Mouse (Mus musculus): ENCODE results near the gene Dnmt3c. TPM values are rescaled to one million over a fixed set of nuclear protein-coding genes. Genes with fewer than 3 reads are reported as not detected.
"Not testable (repeated sequence)": the region's sequence is repeated elsewhere in the genome, so short reads cannot be mapped to it uniquely, and the experiment has no call there.

Dnmt3c gene
- polyA plus RNA-seq, 1 experiment from 2014 or later = not detected

- Histone ChIP-seq H3K4me2 (ENCODE audit: low read length) (no peak overlapping the region), H3K27me3 (ENCODE audit: control insufficient read depth, insufficient read depth, low read depth, low read length) (no peaks in the 10 kb centered on the region), H3K36me3 (ENCODE audit: control insufficient read depth, insufficient read depth, low read length) (no peaks in the 10 kb centered on the region), H3K4me1 (ENCODE audit: control insufficient read depth, insufficient read depth, low read length) (no peaks in the 10 kb centered on the region), H3K4me3 (ENCODE audit: low read depth, low read length) (no peak overlapping the region), H3K27ac (ENCODE audit: low read length) (no peak overlapping the region), H3K9me3 (replicated peaks; ENCODE audit: control insufficient read depth, low read length, poor library complexity, severe bottlenecking) (no peaks in the 10 kb centered on the region), H3K9ac (ENCODE audit: low read depth, low read length) (no peak overlapping the region)
- no peak for ATAC-seq
- 39% methylated on average over 6 of the region's 6 CpGs for WGBS
Observed at GRCm38 (mm10) chr2:153703389-153703788, 6.9 kb downstream of the Dnmt3c start.

- ATAC-seq = no peak
- H3K4me2 ChIP-seq (ENCODE audit: low read length) = no peak overlapping the region
- H3K27ac ChIP-seq (ENCODE audit: low read length) = no peak overlapping the region
- no peaks in the 10 kb centered on the region for H3K27me3 ChIP-seq (ENCODE audit: control insufficient read depth, insufficient read depth, low read depth, low read length)
- no peak overlapping the region for H3K4me3 ChIP-seq (ENCODE audit: low read depth, low read length)
- no peak overlapping the region for H3K9ac ChIP-seq (ENCODE audit: low read depth, low read length)
- H3K9me3 ChIP-seq (replicated peaks; ENCODE audit: control insufficient read depth, low read length, poor library complexity, severe bottlenecking) = no peaks in the 10 kb centered on the region
- H3K4me1 ChIP-seq (ENCODE audit: control insufficient read depth, insufficient read depth, low read length) = no peaks in the 10 kb centered on the region; the same call in 1 of the 2 replicates
- WGBS = 51% methylated on average over 8 of the region's 8 CpGs
- H3K36me3 ChIP-seq (ENCODE audit: control insufficient read depth, insufficient read depth, low read length) = no peaks in the 10 kb centered on the region
Observed at GRCm38 (mm10) chr2:153710701-153711330, 14.4 kb downstream of the Dnmt3c start.

DNA sequence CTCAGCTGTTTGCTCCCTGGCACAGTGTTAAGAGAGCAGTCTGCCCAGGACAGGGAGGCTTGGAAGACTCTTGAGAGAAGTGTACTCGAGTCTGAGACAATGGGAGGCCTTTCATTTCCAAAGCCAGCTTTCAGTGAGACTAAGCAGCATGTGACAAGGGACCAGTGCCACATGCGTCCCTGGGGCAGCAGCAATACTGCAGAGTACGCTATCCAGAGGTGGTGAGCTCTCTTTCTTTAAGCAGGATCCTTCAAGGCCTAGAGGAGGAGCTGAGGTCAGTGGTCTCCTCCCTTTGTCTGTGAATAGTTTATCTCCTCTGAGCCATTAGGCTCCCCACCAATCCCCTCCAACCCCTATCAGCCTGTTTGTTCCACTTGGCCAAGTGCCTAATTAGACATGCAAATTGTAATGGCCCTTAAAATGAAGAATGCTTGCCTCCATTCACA lies 16.2 kb downstream of the Dnmt3c start:
- 5% methylated on average over 3 of the region's 3 CpGs for WGBS
- Histone ChIP-seq H3K9me3 (replicated peaks; ENCODE audit: control insufficient read depth, low read length, poor library complexity, severe bottlenecking) (no peaks in the 10 kb centered on the region), H3K4me3 (ENCODE audit: low read depth, low read length) (no peak overlapping the region), H3K4me1 (ENCODE audit: control insufficient read depth, insufficient read depth, low read length) (no peaks in the 10 kb centered on the region; the same call in 1 of the 2 replicates), H3K27ac (ENCODE audit: low read length) (peak overlapping the region; percentile 68), H3K27me3 (ENCODE audit: control insufficient read depth, insufficient read depth, low read depth, low read length) (no peaks in the 10 kb centered on the region), H3K36me3 (ENCODE audit: control insufficient read depth, insufficient read depth, low read length) (no peaks in the 10 kb centered on the region), H3K4me2 (ENCODE audit: low read length) (no peak overlapping the region), H3K9ac (ENCODE audit: low read depth, low read length) (no peak overlapping the region)
- ATAC-seq = peak; percentile 74

DNA sequence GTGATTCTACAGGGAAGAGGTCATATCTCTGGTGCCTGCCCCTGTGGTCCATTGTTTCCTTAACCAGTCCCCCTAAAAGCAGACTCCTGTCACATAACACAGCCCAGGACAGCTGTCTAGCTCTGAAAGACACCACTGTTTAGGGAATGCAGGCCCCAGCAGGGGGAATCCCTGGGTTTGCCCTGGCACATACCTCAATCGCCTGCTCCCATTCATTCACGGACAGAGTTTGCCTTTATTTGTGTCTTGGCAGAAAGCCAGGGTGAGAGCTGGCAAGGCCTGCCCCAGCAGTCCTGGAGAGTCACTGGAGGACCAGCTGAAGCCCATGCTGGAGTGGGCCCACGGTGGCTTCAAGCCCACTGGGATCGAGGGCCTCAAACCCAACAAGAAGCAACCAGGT lies 16.8 kb downstream of the Dnmt3c start:
- Histone ChIP-seq H3K4me1 (ENCODE audit: control insufficient read depth, insufficient read depth, low read length) (no peaks in the 10 kb centered on the region; the same call in 1 of the 2 replicates), H3K27ac (ENCODE audit: low read length) (peak overlapping the region; percentile 68), H3K9me3 (replicated peaks; ENCODE audit: control insufficient read depth, low read length, poor library complexity, severe bottlenecking) (no peaks in the 10 kb centered on the region), H3K4me2 (ENCODE audit: low read length) (no peak overlapping the region), H3K4me3 (ENCODE audit: low read depth, low read length) (no peak overlapping the region), H3K27me3 (ENCODE audit: control insufficient read depth, insufficient read depth, low read depth, low read length) (no peaks in the 10 kb centered on the region), H3K9ac (ENCODE audit: low read depth, low read length) (no peak overlapping the region), H3K36me3 (ENCODE audit: control insufficient read depth, insufficient read depth, low read length) (no peaks in the 10 kb centered on the region)
- WGBS = 14% methylated on average over 4 of the region's 4 CpGs
- peak; percentile 91 for ATAC-seq

- 91% methylated on average over 3 of the region's 3 CpGs for WGBS
- H3K27ac ChIP-seq (ENCODE audit: low read length) = not testable (repeated sequence)
Observed at GRCm38 (mm10) chr2:153717861-153718260, 21.4 kb downstream of the Dnmt3c start.

GRCm38 (mm10) chr2:153723098-153723497 lies 26.6 kb downstream of the Dnmt3c start:
- Histone ChIP-seq H3K36me3 (ENCODE audit: control insufficient read depth, insufficient read depth, low read length) (no peaks in the 10 kb centered on the region), H3K9ac (ENCODE audit: low read depth, low read length) (no peak overlapping the region), H3K4me2 (ENCODE audit: low read length) (no peak overlapping the region), H3K27ac (ENCODE audit: low read length) (no peak overlapping the region), H3K4me1 (ENCODE audit: control insufficient read depth, insufficient read depth, low read length) (no peaks in the 10 kb centered on the region), H3K27me3 (ENCODE audit: control insufficient read depth, insufficient read depth, low read depth, low read length) (no peaks in the 10 kb centered on the region), H3K9me3 (replicated peaks; ENCODE audit: control insufficient read depth, low read length, poor library complexity, severe bottlenecking) (no peaks in the 10 kb centered on the region), H3K4me3 (ENCODE audit: low read depth, low read length) (no peak overlapping the region)
- ATAC-seq = no peak
- 78% methylated on average over 1 of the region's 1 CpGs for WGBS

More at GRCm38 (mm10) chr2:153717861-153718260, 21.4 kb downstream of the Dnmt3c start:
- not testable (repeated sequence) for H3K27me3 ChIP-seq (ENCODE audit: control insufficient read depth, insufficient read depth, low read depth, low read length); H3K4me1 ChIP-seq (ENCODE audit: control insufficient read depth, insufficient read depth, low read length); H3K9ac ChIP-seq (ENCODE audit: low read depth, low read length); ATAC-seq; H3K36me3 ChIP-seq (ENCODE audit: control insufficient read depth, insufficient read depth, low read length); H3K9me3 ChIP-seq (replicated peaks; ENCODE audit: control insufficient read depth, low read length, poor library complexity, severe bottlenecking); H3K4me3 ChIP-seq (ENCODE audit: low read depth, low read length); H3K4me2 ChIP-seq (ENCODE audit: low read length)

DNA sequence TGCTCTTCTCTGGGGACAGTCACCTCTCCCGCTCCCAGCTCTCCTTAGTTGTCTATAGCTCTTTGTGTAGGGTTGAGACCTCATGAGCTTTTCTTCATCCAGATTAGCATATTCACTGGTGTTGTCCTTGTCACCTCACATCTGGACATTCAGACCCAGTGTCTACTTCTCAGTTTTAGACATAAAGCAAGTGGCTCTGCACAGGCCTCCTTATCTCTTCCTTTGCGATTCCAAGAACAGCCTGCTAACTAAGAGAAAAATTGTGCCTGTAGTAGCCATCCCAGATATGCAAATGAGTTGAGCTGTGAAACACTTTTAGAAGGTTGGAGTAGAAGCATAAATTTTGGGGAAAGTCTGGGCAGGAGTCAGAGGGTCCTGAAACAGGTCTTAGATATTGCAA lies 28.0 kb downstream of the Dnmt3c start:
- Histone ChIP-seq H3K27me3 (ENCODE audit: control insufficient read depth, insufficient read depth, low read depth, low read length) (no peaks in the 10 kb centered on the region), H3K4me1 (ENCODE audit: control insufficient read depth, insufficient read depth, low read length) (no peaks in the 10 kb centered on the region), H3K9me3 (replicated peaks; ENCODE audit: control insufficient read depth, low read length, poor library complexity, severe bottlenecking) (no peaks in the 10 kb centered on the region), H3K27ac (ENCODE audit: low read length) (no peak overlapping the region), H3K4me3 (ENCODE audit: low read depth, low read length) (no peak overlapping the region), H3K36me3 (ENCODE audit: control insufficient read depth, insufficient read depth, low read length) (no peaks in the 10 kb centered on the region), H3K9ac (ENCODE audit: low read depth, low read length) (no peak overlapping the region), H3K4me2 (ENCODE audit: low read length) (no peak overlapping the region)
- 89% methylated on average over 2 of the region's 2 CpGs for WGBS
- no peak for ATAC-seq

DNA sequence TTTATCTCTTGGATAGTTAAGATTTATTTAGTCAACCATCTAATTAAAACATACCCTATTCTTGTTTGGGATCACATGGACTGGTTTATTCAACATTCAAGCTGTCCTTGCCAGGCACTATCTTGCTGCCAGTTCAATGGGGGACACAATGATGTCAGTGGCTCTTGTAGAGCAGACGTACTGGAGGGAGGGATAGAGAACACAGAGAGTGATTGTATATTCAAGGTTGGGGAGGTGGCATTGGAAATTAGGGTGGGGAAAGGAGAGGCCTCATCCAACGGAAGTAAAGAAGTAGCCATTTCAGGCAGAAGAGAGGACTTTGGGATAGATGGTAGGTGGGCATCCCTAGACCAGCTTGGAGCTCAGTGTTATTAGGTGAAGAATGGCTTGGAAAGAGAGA lies 28.4 kb downstream of the Dnmt3c start:
- 67% methylated on average over 2 of the region's 2 CpGs for WGBS
- no peak for ATAC-seq
- no peak overlapping the region for H3K4me2 ChIP-seq (ENCODE audit: low read length)

GRCm38 (mm10) chr2:153725291-153725690 lies 28.8 kb downstream of the Dnmt3c start:
- no peak for ATAC-seq
- no peak overlapping the region for H3K27ac ChIP-seq (ENCODE audit: low read length)
- 90% methylated on average over 4 of the region's 4 CpGs for WGBS
- no peaks in the 10 kb centered on the region for H3K27me3 ChIP-seq (ENCODE audit: control insufficient read depth, insufficient read depth, low read depth, low read length)
- H3K36me3 ChIP-seq (ENCODE audit: control insufficient read depth, insufficient read depth, low read length) = no peaks in the 10 kb centered on the region
- H3K9me3 ChIP-seq (replicated peaks; ENCODE audit: control insufficient read depth, low read length, poor library complexity, severe bottlenecking) = no peaks in the 10 kb centered on the region
- no peak overlapping the region for H3K4me2 ChIP-seq (ENCODE audit: low read length)
- no peak overlapping the region for H3K9ac ChIP-seq (ENCODE audit: low read depth, low read length)
- no peaks in the 10 kb centered on the region for H3K4me1 ChIP-seq (ENCODE audit: control insufficient read depth, insufficient read depth, low read length)
- H3K4me3 ChIP-seq (ENCODE audit: low read depth, low read length) = no peak overlapping the region

More for the DNA sequence above, 28.4 kb downstream of the Dnmt3c start:
- Histone ChIP-seq H3K9ac (ENCODE audit: low read depth, low read length) (no peak overlapping the region), H3K36me3 (ENCODE audit: control insufficient read depth, insufficient read depth, low read length) (no peaks in the 10 kb centered on the region), H3K27ac (ENCODE audit: low read length) (no peak overlapping the region), H3K4me3 (ENCODE audit: low read depth, low read length) (no peak overlapping the region), H3K27me3 (ENCODE audit: control insufficient read depth, insufficient read depth, low read depth, low read length) (no peaks in the 10 kb centered on the region), H3K9me3 (replicated peaks; ENCODE audit: control insufficient read depth, low read length, poor library complexity, severe bottlenecking) (no peaks in the 10 kb centered on the region), H3K4me1 (ENCODE audit: control insufficient read depth, insufficient read depth, low read length) (no peaks in the 10 kb centered on the region)
